Mouse (Mus musculus) embryonic facial prominence, embryonic 13.5 days (tissue): ENCODE measurements around the gene Ccdc62. TPM values are rescaled to one million over a fixed set of nuclear protein-coding genes. Genes with fewer than 3 reads are reported as not detected.

Experiments
- ATAC-seq: fragments of 200-750 bp; cut with Nextera tagmentation; 2 replicates; pipeline ENCODE4 v1.8.0; 2017; ENCODE audit warnings: low read depth; ENCODE audit not compliant: insufficient number of reproducible peaks, insufficient read depth, low FRiP score, low TSS enrichment
- H3K27ac ChIP-seq: fragments of 300-500 bp; sonication (generic); 2 replicates; pipeline ENCODE4 v1.5.1; 2015; ENCODE audit warnings: moderate library complexity, mild to moderate bottlenecking, inconsistent platforms
- H3K27me3 ChIP-seq: fragments of 300-500 bp; sonication (generic); 2 replicates; pipeline ENCODE4 v1.6.1; 2015; ENCODE audit warnings: mild to moderate bottlenecking, inconsistent platforms
- H3K36me3 ChIP-seq: fragments of 300-500 bp; sonication (generic); 2 replicates; pipeline ENCODE4 v1.6.1; 2015; ENCODE audit warnings: mild to moderate bottlenecking, inconsistent platforms
- H3K4me1 ChIP-seq: fragments of 300-500 bp; sonication (generic); 2 replicates; pipeline ENCODE4 v1.6.1; 2015; ENCODE audit warnings: inconsistent platforms
- H3K4me2 ChIP-seq: fragments of 300-500 bp; sonication (generic); 2 replicates; pipeline ENCODE4 v1.6.1; 2015; ENCODE audit warnings: moderate library complexity, mild to moderate bottlenecking, inconsistent platforms
- H3K4me3 ChIP-seq: fragments of 300-500 bp; sonication (generic); 2 replicates; pipeline ENCODE4 v1.5.1; 2015; ENCODE audit warnings: mild to moderate bottlenecking, inconsistent platforms
- H3K9ac ChIP-seq: fragments of 300-500 bp; sonication (generic); 2 replicates; pipeline ENCODE4 v1.6.1; 2015; ENCODE audit warnings: mild to moderate bottlenecking, inconsistent platforms
- H3K9me3 ChIP-seq: fragments of 300-500 bp; sonication (generic); 2 replicates; pipeline ENCODE4 v1.6.1; 2016; ENCODE audit warnings: inconsistent platforms
- WGBS: fragments of 180-500 bp; shearing (Covaris S2); methylation state at CpG from one replicate; pipeline ENCODE4 v1.1.7; 2015; ENCODE audit warnings: mixed read lengths; 5-methylcytosine and 5-hydroxymethylcytosine counted together
- polyA plus RNA-seq: library from polyadenylated mRNA; unstranded; fragments of >200 nt; fragmentation: Nextera tagmentation; extraction: Ambion mirVana; gene quantifications from 2 replicates; pipeline ENCODE4 v1.2.1, GENCODE M21; 2015

Ccdc62 gene
- polyA plus RNA-seq, 1 experiment from 2014 or later = 8.6 TPM

DNA sequence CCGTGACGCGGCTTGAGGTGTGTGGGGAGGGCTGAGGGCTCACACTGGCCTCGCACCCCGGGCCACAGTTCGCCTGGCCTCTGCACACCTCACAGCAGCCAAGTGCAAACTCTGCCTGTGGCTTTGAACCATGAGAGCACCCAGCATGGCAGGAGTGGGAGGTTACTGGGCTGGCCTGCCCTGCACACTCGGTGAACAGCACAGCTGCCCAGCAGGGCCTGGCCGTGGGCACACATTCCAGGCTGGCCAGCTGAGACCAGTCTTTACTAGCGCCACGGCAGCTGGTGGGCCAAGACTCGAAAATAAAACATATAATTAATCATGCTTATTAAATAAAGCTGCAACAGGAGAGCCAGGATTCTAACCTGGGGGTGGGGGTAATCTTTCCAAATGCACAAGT, 75.1 kb downstream of the Ccdc62 start:
- Histone ChIP-seq H3K4me3 (no peak overlapping the region), H3K27ac (no peak overlapping the region), H3K36me3 (peaks cover 75% of the 10 kb centered on the region), H3K4me1 (peaks cover 4% of the 10 kb centered on the region), H3K4me2 (no peak overlapping the region), H3K27me3 (no peaks in the 10 kb centered on the region), H3K9ac (no peak overlapping the region), H3K9me3 (no peaks in the 10 kb centered on the region)
- no peak for ATAC-seq
- 84% methylated on average over 11 of the region's 11 CpGs for WGBS

DNA sequence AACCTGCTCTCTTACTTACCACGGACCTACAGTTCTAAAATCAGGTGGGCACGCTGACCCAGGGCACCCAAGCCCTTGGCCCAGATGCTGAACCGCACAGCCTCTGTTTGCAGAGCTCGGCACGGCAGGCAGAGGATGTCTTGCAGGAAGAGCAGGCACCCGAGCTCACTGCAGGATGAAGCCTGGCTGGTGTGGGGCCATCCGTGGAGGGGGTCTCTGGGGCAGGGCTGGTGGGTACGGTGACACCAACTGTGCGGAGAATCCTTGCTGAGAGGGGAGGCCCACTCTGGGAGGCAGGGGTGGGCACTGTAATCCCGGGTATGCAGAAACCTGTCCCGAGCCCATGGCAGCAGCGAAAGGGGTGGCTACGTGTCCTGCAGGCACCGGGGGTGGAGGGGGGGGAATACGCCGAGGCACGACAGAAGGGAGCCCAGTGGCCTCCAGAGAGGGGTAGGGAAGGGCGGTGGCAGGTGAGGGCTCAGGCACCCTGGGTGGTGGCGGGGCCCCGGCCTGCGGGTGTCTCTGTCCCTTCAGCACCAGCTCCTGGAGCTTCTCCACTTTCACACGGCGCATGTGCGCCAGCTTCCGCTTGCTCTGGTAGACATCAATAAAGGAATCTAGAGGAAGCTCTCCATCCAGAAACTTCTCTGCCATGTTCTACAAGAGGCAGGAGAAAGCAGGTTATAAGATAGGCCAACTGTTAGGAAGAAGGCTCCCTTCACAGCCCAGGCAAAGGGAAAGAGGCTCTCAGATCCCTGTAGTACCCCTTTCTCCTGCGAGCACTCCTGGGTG, 75.8 kb downstream of the Ccdc62 start:
- no peak overlapping the region for H3K4me2 ChIP-seq
- no peaks in the 10 kb centered on the region for H3K9me3 ChIP-seq
- H3K27me3 ChIP-seq = no peaks in the 10 kb centered on the region
- H3K9ac ChIP-seq = no peak overlapping the region
- H3K4me1 ChIP-seq = peaks cover 11% of the 10 kb centered on the region
- no peak overlapping the region for H3K27ac ChIP-seq
- H3K4me3 ChIP-seq = no peak overlapping the region
- 80% methylated on average over 26 of the region's 26 CpGs for WGBS
- peaks cover 75% of the 10 kb centered on the region for H3K36me3 ChIP-seq
- ATAC-seq = no peak

DNA sequence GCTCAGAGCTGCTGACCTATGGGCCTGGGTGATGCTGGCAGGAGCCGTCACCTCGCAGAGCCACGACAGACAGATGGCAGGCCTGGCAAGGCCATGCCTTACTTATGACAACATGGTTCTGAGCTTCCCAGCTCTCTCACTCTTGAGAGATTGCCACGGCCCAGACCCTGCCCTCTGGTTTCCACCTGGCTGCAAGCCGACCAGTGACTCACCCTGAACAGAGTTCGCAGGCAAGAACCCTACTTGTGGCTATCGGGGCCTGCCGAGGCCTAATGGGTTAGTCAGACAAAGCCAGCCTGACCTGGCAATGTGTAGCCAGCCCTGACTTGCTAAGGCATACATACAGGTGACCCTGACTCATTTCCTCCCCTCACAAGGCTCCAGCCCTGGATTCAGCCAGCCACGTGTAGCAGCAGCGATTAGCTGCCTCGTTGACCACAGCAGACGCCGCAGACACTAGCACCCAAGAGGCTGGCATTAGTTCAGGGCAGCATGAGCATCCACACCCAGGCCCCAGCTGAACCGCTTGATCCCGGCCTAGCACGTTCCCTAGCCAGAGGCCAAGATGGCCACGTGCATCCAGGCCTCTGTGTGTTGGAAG, 76.5 kb downstream of the Ccdc62 start:
- ATAC-seq = no peak
- H3K27ac ChIP-seq = no peak overlapping the region
- H3K9ac ChIP-seq = no peak overlapping the region
- H3K27me3 ChIP-seq = no peaks in the 10 kb centered on the region
- no peak overlapping the region for H3K4me2 ChIP-seq
- H3K4me1 ChIP-seq = peaks cover 18% of the 10 kb centered on the region
- peaks cover 75% of the 10 kb centered on the region for H3K36me3 ChIP-seq
- H3K4me3 ChIP-seq = no peak overlapping the region
- H3K9me3 ChIP-seq = no peaks in the 10 kb centered on the region
- WGBS = 90% methylated on average over 17 of the region's 17 CpGs

DNA sequence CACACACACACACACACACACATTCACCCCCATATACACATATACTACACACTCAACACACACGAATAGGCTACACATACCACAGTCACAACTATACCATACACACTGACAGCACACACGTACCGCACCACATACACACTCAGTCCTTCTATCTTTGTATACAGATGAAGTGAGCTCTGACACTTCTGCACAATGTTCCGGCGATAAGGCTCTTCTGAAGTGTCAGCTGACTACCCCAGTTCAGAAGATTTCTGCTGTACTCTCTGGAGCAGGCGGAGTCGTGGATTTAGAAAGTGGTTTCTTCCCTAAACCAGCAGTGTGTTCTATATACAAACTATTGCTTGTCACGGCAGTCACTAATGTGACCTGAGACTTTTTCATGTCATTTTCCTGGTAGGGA, 79.6 kb downstream of the Ccdc62 start:
- H3K4me1 ChIP-seq = peaks cover 46% of the 10 kb centered on the region

DNA sequence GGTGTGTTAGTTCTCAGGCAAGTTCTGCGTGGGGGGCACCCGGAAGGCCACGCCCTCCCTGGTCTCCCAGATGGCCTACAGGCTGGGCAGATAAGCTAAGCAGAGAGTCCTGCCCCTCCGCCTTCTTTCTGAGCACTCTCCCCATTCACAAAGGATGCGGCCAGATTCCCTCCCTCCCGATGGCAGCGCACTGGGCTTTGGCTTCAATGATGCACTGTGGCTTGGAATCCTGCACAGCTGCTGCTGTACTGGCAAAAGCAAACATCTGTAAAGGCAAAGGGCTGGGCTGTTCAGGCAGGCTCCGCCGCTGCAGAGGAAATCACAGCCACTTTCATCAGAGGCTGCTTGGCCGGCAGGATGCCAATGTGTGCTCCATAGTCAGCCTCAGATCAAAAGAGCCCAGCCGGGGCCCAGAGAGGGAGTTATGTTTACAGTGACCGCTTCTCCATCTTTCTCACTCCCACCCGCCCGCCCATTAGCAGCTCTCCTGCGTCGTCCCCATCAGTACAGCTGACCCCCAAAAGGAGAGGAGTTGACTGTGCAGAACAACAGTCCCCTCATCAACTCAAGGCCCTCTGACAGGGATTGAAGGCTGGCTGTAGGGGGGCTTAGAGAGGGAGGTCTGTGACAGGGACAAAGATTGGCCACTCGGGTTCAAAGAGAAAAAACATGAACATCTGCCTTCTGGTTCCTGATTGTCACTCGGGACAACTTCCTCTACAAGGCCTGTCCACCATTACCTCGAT, 80.6 kb downstream of the Ccdc62 start:
- peaks cover 48% of the 10 kb centered on the region for H3K4me1 ChIP-seq
- WGBS = 16% methylated on average over 19 of the region's 19 CpGs
- peak overlapping the region; percentile 7; the same call in 1 of the 2 replicates for H3K4me3 ChIP-seq
- H3K9me3 ChIP-seq = no peaks in the 10 kb centered on the region
- no peaks in the 10 kb centered on the region for H3K27me3 ChIP-seq
- ATAC-seq = peak; percentile 30; the same call in 1 of the 2 replicates
- peaks cover 44% of the 10 kb centered on the region for H3K36me3 ChIP-seq
- peak overlapping the region; percentile 82 for H3K27ac ChIP-seq
- H3K4me2 ChIP-seq = peak overlapping the region; percentile 42
- H3K9ac ChIP-seq = peak overlapping the region; percentile 46; the same call in 1 of the 2 replicates

More for the DNA sequence above, 79.6 kb downstream of the Ccdc62 start:
- H3K36me3 ChIP-seq = peaks cover 53% of the 10 kb centered on the region
- no peaks in the 10 kb centered on the region for H3K27me3 ChIP-seq
- H3K27ac ChIP-seq = peak overlapping the region; percentile 82; the same call in 1 of the 2 replicates
- WGBS = 94% methylated on average over 8 of the region's 8 CpGs
- no peak overlapping the region for H3K9ac ChIP-seq
- no peaks in the 10 kb centered on the region for H3K9me3 ChIP-seq
- H3K4me2 ChIP-seq = no peak overlapping the region
- no peak overlapping the region for H3K4me3 ChIP-seq
- ATAC-seq = no peak

DNA sequence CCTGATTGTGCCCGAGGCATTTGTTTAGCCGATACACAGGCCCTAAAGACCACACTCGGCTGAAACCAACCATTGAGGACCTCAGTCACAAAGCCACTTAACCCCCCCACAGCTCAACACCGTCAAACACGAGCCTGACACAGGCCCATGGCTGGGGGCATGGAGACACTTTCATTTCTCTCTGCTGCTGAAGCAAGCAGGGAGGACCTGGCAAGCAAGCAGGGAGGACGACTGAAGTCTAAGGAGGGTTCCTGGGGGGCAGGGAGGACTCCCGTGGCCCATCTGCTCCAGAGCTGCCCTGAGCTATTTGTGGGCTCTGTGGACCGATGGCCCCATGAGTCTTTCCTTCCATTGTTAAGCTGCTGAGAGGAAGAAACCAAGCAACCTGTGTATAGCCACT, 81.4 kb downstream of the Ccdc62 start:
- no peak overlapping the region for H3K4me3 ChIP-seq
- peaks cover 36% of the 10 kb centered on the region for H3K36me3 ChIP-seq
- H3K9me3 ChIP-seq = no peaks in the 10 kb centered on the region
- peak overlapping the region; percentile 46; the same call in 1 of the 2 replicates for H3K9ac ChIP-seq
- 20% methylated on average over 8 of the region's 8 CpGs for WGBS
- no peak for ATAC-seq
- peaks cover 49% of the 10 kb centered on the region for H3K4me1 ChIP-seq
- peak overlapping the region; percentile 42 for H3K4me2 ChIP-seq
- H3K27ac ChIP-seq = peak overlapping the region; percentile 82
- no peaks in the 10 kb centered on the region for H3K27me3 ChIP-seq

DNA sequence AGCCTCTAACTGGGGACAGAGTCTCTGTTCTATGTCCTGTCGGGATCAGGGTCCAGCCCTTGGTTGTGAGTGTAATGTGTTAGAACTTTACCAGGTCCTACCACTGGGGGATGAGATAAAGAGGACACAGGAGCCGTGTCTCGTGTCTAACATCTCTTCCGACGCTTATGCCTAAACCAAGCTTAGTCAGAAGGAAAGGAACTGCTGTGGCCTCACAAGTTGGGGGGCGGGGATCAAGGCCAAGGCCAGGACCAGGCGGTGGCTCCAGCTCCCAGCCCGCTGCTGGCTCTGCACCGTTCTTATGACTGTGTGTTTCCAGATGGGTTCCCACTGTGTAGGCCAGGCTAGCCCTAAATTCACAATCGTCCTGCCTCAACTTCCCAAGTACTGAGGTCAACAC, 82.4 kb downstream of the Ccdc62 start:
- H3K4me3 ChIP-seq = no peak overlapping the region
- no peaks in the 10 kb centered on the region for H3K9me3 ChIP-seq
- no peak for ATAC-seq
- H3K4me2 ChIP-seq = no peak overlapping the region
- 84% methylated on average over 10 of the region's 10 CpGs for WGBS
- H3K36me3 ChIP-seq = peaks cover 26% of the 10 kb centered on the region
- peaks cover 55% of the 10 kb centered on the region for H3K4me1 ChIP-seq
- no peak overlapping the region; the same call in 1 of the 2 replicates for H3K27ac ChIP-seq
- no peak overlapping the region for H3K9ac ChIP-seq
- H3K27me3 ChIP-seq = no peaks in the 10 kb centered on the region

DNA sequence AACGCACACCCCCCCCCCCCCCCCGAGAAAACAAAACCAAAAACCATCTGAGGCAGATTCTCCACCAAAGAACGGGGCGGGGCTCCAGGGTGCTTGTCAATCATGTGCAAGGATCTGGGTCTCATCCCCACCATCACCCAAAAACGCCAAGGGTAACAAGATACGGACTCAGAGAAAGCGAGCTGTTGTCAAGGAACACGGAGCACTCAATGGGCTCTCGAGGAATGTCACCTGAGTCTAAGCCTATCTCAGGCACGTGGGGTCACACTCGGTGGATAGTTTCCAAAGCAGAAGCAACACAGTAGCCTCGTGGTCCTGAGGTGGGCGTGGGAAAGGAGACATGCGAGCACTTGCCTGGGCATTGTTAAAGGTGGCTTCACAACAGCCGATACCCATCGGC, 83.3 kb downstream of the Ccdc62 start:
- no peaks in the 10 kb centered on the region for H3K27me3 ChIP-seq
- H3K4me1 ChIP-seq = peaks cover 60% of the 10 kb centered on the region
- no peak overlapping the region for H3K27ac ChIP-seq
- no peak overlapping the region for H3K9ac ChIP-seq
- H3K4me3 ChIP-seq = no peak overlapping the region
- ATAC-seq = no peak
- H3K4me2 ChIP-seq = no peak overlapping the region
- H3K9me3 ChIP-seq = no peaks in the 10 kb centered on the region
- H3K36me3 ChIP-seq = peaks cover 21% of the 10 kb centered on the region
- WGBS = 71% methylated on average over 16 of the region's 16 CpGs

DNA sequence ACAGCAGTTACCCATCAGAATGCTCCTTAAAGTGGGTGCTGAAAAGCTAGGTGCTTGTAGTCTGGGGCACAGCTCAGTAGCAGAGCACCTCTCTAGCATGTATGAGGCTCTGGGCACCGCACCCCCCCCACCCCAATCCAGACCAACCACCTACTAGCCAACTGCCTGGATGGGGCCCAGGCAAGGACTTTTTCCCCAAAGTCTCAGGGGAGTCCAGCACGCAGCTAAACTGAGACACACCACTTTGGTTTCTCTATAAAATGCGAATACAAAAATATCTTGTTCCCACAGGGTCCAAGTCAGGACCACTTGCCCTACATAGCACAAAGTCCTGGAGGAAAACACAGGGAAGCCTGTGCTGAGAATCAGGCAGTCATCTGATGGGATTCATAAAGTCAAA, 83.7 kb downstream of the Ccdc62 start:
- H3K4me3 ChIP-seq = no peak overlapping the region
- H3K27me3 ChIP-seq = no peaks in the 10 kb centered on the region
- no peak overlapping the region for H3K9ac ChIP-seq
- 78% methylated on average over 3 of the region's 3 CpGs for WGBS
- H3K36me3 ChIP-seq = peaks cover 17% of the 10 kb centered on the region
- H3K27ac ChIP-seq = no peak overlapping the region
- H3K9me3 ChIP-seq = no peaks in the 10 kb centered on the region
- ATAC-seq = no peak
- peaks cover 62% of the 10 kb centered on the region for H3K4me1 ChIP-seq
- H3K4me2 ChIP-seq = no peak overlapping the region

DNA sequence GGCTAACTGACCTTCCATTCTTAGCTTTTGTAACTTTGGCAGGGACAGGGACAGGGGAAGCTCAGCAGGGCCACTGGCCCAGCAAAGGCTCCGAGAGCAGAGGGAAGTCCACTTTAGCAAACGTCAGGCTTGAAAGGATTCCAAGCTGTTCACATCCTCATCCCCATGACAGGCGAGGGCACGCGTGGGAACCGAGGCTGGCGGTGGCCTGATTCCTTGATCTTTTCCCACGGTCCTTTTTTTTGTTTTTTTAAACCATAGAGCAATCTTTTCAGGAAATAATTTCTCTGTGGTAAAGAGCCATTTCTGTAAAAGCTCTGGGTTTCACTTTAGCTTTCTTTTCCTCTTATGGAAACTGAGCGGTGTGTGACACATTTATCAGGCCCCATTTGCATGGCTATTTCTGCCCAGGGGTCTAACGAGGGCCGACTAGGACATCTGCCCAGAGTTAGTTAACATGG, 84.3 kb downstream of the Ccdc62 start:
- no peak overlapping the region for H3K4me3 ChIP-seq
- no peaks in the 10 kb centered on the region for H3K9me3 ChIP-seq
- no peak for ATAC-seq
- H3K36me3 ChIP-seq = peaks cover 13% of the 10 kb centered on the region
- no peak overlapping the region for H3K4me2 ChIP-seq
- peak overlapping the region; percentile 28 for H3K27ac ChIP-seq
- H3K27me3 ChIP-seq = no peaks in the 10 kb centered on the region
- 18% methylated on average over 11 of the region's 11 CpGs for WGBS
- H3K9ac ChIP-seq = no peak overlapping the region
- peaks cover 68% of the 10 kb centered on the region for H3K4me1 ChIP-seq

DNA sequence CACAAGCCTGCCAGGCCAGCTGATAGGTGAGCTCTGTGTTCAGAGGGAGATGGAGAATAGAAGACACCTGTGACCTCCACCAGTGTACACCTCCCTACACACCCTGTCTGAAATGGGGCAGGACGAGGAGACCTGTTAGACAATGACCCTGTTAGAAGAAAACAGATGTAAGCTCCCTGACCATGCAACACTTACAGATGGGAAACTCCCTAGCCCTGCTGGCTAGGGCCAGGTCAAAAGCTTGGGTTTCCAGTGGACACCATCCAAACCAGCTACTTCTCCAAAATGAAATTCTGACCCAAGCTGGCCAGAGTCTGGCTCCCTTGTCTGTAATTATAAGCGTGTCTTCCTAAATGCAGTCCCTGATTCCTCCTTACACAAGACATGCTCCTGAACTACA, 85.2 kb downstream of the Ccdc62 start:
- H3K4me2 ChIP-seq = no peak overlapping the region
- no peaks in the 10 kb centered on the region for H3K9me3 ChIP-seq
- no peak overlapping the region for H3K9ac ChIP-seq
- no peak overlapping the region for H3K4me3 ChIP-seq
- 0 out of 2 replicates have a peak, but pooled peaks cover 6% of the 10 kb centered on the region for H3K36me3 ChIP-seq
- H3K4me1 ChIP-seq = peaks cover 68% of the 10 kb centered on the region
- H3K27ac ChIP-seq = no peak overlapping the region
- no peak for ATAC-seq
- 68% methylated on average over 2 of the region's 2 CpGs for WGBS
- no peaks in the 10 kb centered on the region for H3K27me3 ChIP-seq
